Mouse (Mus musculus) midbrain, embryonic 13.5 days (tissue): ENCODE results near the gene Dld. TPM values are rescaled to one million over a fixed set of nuclear protein-coding genes. Genes with fewer than 3 reads are reported as not detected.

Experiments
- ATAC-seq: fragments of 200-750 bp; cut with Nextera tagmentation; 2 replicates; pipeline ENCODE4 v1.8.0; 2017; ENCODE audit warnings: mild to moderate bottlenecking, moderate TSS enrichment, moderate library complexity
- H3K27ac ChIP-seq: fragments of 300-500 bp; sonication (generic); 2 replicates; pipeline ENCODE4 v1.5.1; 2015; ENCODE audit warnings: inconsistent platforms, mild to moderate bottlenecking, moderate library complexity
- H3K27me3 ChIP-seq: fragments of 300-500 bp; sonication (generic); 2 replicates; pipeline ENCODE4 v1.6.1; 2015; ENCODE audit warnings: mild to moderate bottlenecking, inconsistent platforms
- H3K36me3 ChIP-seq: fragments of 300-500 bp; sonication (generic); 2 replicates; pipeline ENCODE4 v1.6.1; 2015; ENCODE audit warnings: mild to moderate bottlenecking, inconsistent platforms
- H3K4me1 ChIP-seq: fragments of 300-500 bp; sonication (generic); replicated peaks from 2 replicates; pipeline ENCODE4 v1.6.1; 2015; ENCODE audit warnings: inconsistent platforms
- H3K4me2 ChIP-seq: fragments of 300-500 bp; sonication (generic); replicated peaks from 2 replicates; pipeline ENCODE4 v1.6.1; 2015; ENCODE audit warnings: moderate library complexity, mild to moderate bottlenecking, inconsistent platforms
- H3K4me3 ChIP-seq: fragments of 300-500 bp; sonication (generic); replicated peaks from 2 replicates; pipeline ENCODE4 v1.5.1; 2015; ENCODE audit warnings: mild to moderate bottlenecking, inconsistent platforms
- H3K9ac ChIP-seq: fragments of 300-500 bp; sonication (generic); replicated peaks from 2 replicates; pipeline ENCODE4 v1.6.1; 2015; ENCODE audit warnings: mild to moderate bottlenecking, inconsistent platforms
- H3K9me3 ChIP-seq: fragments of 300-500 bp; sonication (generic); 2 replicates; pipeline ENCODE4 v1.6.1; 2016; ENCODE audit warnings: mild to moderate bottlenecking, inconsistent platforms
- WGBS: fragments of 180-500 bp; shearing (Covaris S2); methylation state at CpG from one replicate; pipeline ENCODE4 v1.1.7; 2015; 5-methylcytosine and 5-hydroxymethylcytosine counted together
- polyA plus RNA-seq: library from polyadenylated mRNA; unstranded; fragments of >200 nt; fragmentation: Nextera tagmentation; extraction: Ambion mirVana; gene quantifications from 2 replicates; pipeline ENCODE4 v1.2.1, GENCODE M21; 2015

Dld gene
- polyA plus RNA-seq, 1 experiment from 2014 or later: 125 TPM

GRCm38 (mm10) chr12:31300276-31300675, 51.0 kb downstream of the Dld start:
- H3K27ac ChIP-seq: no peak overlapping the region
- no peaks in the 10 kb centered on the region for H3K9me3 ChIP-seq
- H3K36me3 ChIP-seq: no peaks in the 10 kb centered on the region
- no peaks in the 10 kb centered on the region for H3K27me3 ChIP-seq
- H3K4me1 ChIP-seq: no peaks in the 10 kb centered on the region
- 96% methylated on average over 9 of the region's 9 CpGs for WGBS
- no peak overlapping the region for H3K4me3 ChIP-seq
- H3K9ac ChIP-seq: no peak overlapping the region
- no peak overlapping the region for H3K4me2 ChIP-seq
- ATAC-seq: no peak

- Histone ChIP-seq H3K4me1 (no peaks in the 10 kb centered on the region), H3K27me3 (no peaks in the 10 kb centered on the region), H3K9ac (no peak overlapping the region), H3K4me2 (no peak overlapping the region), H3K4me3 (no peak overlapping the region), H3K9me3 (no peaks in the 10 kb centered on the region), H3K36me3 (no peaks in the 10 kb centered on the region), H3K27ac (no peak overlapping the region)
- 88% methylated on average over 14 of the region's 14 CpGs for WGBS
- ATAC-seq: no peak
Measured at GRCm38 (mm10) chr12:31299676-31300197, 51.5 kb downstream of the Dld start.

- ATAC-seq: no peak
- 92% methylated on average over 3 of the region's 3 CpGs for WGBS
Measured at GRCm38 (mm10) chr12:31299126-31299525, 52.1 kb downstream of the Dld start.

GRCm38 (mm10) chr12:31298530-31298929, 52.7 kb downstream of the Dld start:
- 85% methylated on average over 8 of the region's 8 CpGs for WGBS
- no peaks in the 10 kb centered on the region for H3K4me1 ChIP-seq
- no peak for ATAC-seq
- H3K4me3 ChIP-seq: no peak overlapping the region
- no peak overlapping the region for H3K4me2 ChIP-seq
- no peaks in the 10 kb centered on the region for H3K9me3 ChIP-seq
- no peaks in the 10 kb centered on the region for H3K27me3 ChIP-seq
- H3K9ac ChIP-seq: no peak overlapping the region
- H3K36me3 ChIP-seq: no peaks in the 10 kb centered on the region
- no peak overlapping the region for H3K27ac ChIP-seq

More at GRCm38 (mm10) chr12:31299126-31299525, 52.1 kb downstream of the Dld start:
- Histone ChIP-seq H3K4me2 (no peak overlapping the region), H3K27me3 (no peaks in the 10 kb centered on the region), H3K4me1 (no peaks in the 10 kb centered on the region), H3K9ac (no peak overlapping the region), H3K36me3 (no peaks in the 10 kb centered on the region), H3K4me3 (no peak overlapping the region), H3K9me3 (no peaks in the 10 kb centered on the region), H3K27ac (no peak overlapping the region)

GRCm38 (mm10) chr12:31298122-31298521, 53.1 kb downstream of the Dld start:
- H3K4me3 ChIP-seq: no peak overlapping the region
- WGBS: 89% methylated on average over 4 of the region's 4 CpGs
- H3K9me3 ChIP-seq: no peaks in the 10 kb centered on the region
- ATAC-seq: no peak
- H3K36me3 ChIP-seq: no peaks in the 10 kb centered on the region
- H3K9ac ChIP-seq: no peak overlapping the region
- no peaks in the 10 kb centered on the region for H3K27me3 ChIP-seq
- no peak overlapping the region for H3K4me2 ChIP-seq
- no peaks in the 10 kb centered on the region for H3K4me1 ChIP-seq
- H3K27ac ChIP-seq: no peak overlapping the region

GRCm38 (mm10) chr12:31296097-31296496, 55.2 kb downstream of the Dld start:
- 85% methylated on average over 4 of the region's 4 CpGs for WGBS
- no peak for ATAC-seq
- no peak overlapping the region for H3K27ac ChIP-seq
- H3K9me3 ChIP-seq: no peaks in the 10 kb centered on the region
- H3K4me3 ChIP-seq: no peak overlapping the region
- no peak overlapping the region for H3K9ac ChIP-seq
- no peaks in the 10 kb centered on the region for H3K27me3 ChIP-seq
- H3K36me3 ChIP-seq: no peaks in the 10 kb centered on the region
- H3K4me2 ChIP-seq: no peak overlapping the region
- H3K4me1 ChIP-seq: no peaks in the 10 kb centered on the region

GRCm38 (mm10) chr12:31295505-31295904, 55.7 kb downstream of the Dld start:
- no peak overlapping the region for H3K4me2 ChIP-seq
- H3K27ac ChIP-seq: no peak overlapping the region
- H3K9ac ChIP-seq: no peak overlapping the region
- H3K4me3 ChIP-seq: no peak overlapping the region
- WGBS: 76% methylated on average over 3 of the region's 3 CpGs
- no peaks in the 10 kb centered on the region for H3K9me3 ChIP-seq
- no peaks in the 10 kb centered on the region for H3K27me3 ChIP-seq
- no peaks in the 10 kb centered on the region for H3K36me3 ChIP-seq
- no peak for ATAC-seq
- H3K4me1 ChIP-seq: no peaks in the 10 kb centered on the region

GRCm38 (mm10) chr12:31294996-31295395, 56.3 kb downstream of the Dld start:
- no peak overlapping the region for H3K27ac ChIP-seq
- no peak for ATAC-seq
- H3K4me3 ChIP-seq: no peak overlapping the region
- no peaks in the 10 kb centered on the region for H3K27me3 ChIP-seq
- no peak overlapping the region for H3K4me2 ChIP-seq
- no peaks in the 10 kb centered on the region for H3K9me3 ChIP-seq
- no peaks in the 10 kb centered on the region for H3K36me3 ChIP-seq
- 91% methylated on average over 11 of the region's 11 CpGs for WGBS
- no peaks in the 10 kb centered on the region for H3K4me1 ChIP-seq
- H3K9ac ChIP-seq: no peak overlapping the region

GRCm38 (mm10) chr12:31294526-31294925, 56.7 kb downstream of the Dld start:
- Histone ChIP-seq H3K27me3 (no peaks in the 10 kb centered on the region), H3K4me2 (no peak overlapping the region), H3K4me1 (no peaks in the 10 kb centered on the region), H3K27ac (no peak overlapping the region), H3K36me3 (no peaks in the 10 kb centered on the region), H3K9ac (no peak overlapping the region), H3K4me3 (no peak overlapping the region), H3K9me3 (no peaks in the 10 kb centered on the region)
- 0 out of 2 replicates have a peak, but pooled peaks have one; percentile 20 for ATAC-seq
- 71% methylated on average over 10 of the region's 10 CpGs for WGBS

- Histone ChIP-seq H3K27ac (no peak overlapping the region), H3K4me2 (no peak overlapping the region), H3K36me3 (no peaks in the 10 kb centered on the region), H3K9ac (no peak overlapping the region), H3K4me3 (no peak overlapping the region), H3K27me3 (no peaks in the 10 kb centered on the region), H3K4me1 (no peaks in the 10 kb centered on the region), H3K9me3 (no peaks in the 10 kb centered on the region)
- no peak for ATAC-seq
- WGBS: 69% methylated on average over 15 of the region's 15 CpGs
Measured at GRCm38 (mm10) chr12:31293361-31294142, 57.7 kb downstream of the Dld start.

GRCm38 (mm10) chr12:31290951-31291350, 60.3 kb downstream of the Dld start:
- ATAC-seq: no peak
- no peaks in the 10 kb centered on the region for H3K9me3 ChIP-seq
- H3K27ac ChIP-seq: no peak overlapping the region
- H3K9ac ChIP-seq: no peak overlapping the region
- no peak overlapping the region for H3K4me3 ChIP-seq
- H3K4me1 ChIP-seq: no peaks in the 10 kb centered on the region
- WGBS: 69% methylated on average over 3 of the region's 3 CpGs
- no peaks in the 10 kb centered on the region for H3K27me3 ChIP-seq
- no peak overlapping the region for H3K4me2 ChIP-seq
- no peaks in the 10 kb centered on the region for H3K36me3 ChIP-seq

- no peaks in the 10 kb centered on the region for H3K9me3 ChIP-seq
- no peak overlapping the region for H3K4me2 ChIP-seq
- H3K4me1 ChIP-seq: no peaks in the 10 kb centered on the region
- 80% methylated on average over 10 of the region's 10 CpGs for WGBS
- H3K36me3 ChIP-seq: no peaks in the 10 kb centered on the region
- no peak overlapping the region for H3K27ac ChIP-seq
- ATAC-seq: no peak
- H3K9ac ChIP-seq: no peak overlapping the region
- no peak overlapping the region for H3K4me3 ChIP-seq
- H3K27me3 ChIP-seq: peaks cover 2% of the 10 kb centered on the region; the same call in 1 of the 2 replicates
Measured at GRCm38 (mm10) chr12:31289046-31289445, 62.2 kb downstream of the Dld start.
